Comparison of ENCODE assay signal across 8 mouse cellular contexts in genomic region chr5:30281291-30281732, GRCm38 (mm10). TPM values are rescaled to one million over a fixed set of nuclear protein-coding genes. Genes with fewer than 3 reads are reported as not detected.
A peak's percentile ranks its signal among the peaks of the same experiment; 100 is the strongest.
DNase-seq lines count a peak whose midpoint lies in the region; ATAC-seq lines count a peak whose summit lies in the region.

Drc1 (plus strand) TSS chr5:30281388.

- peak; percentile 83 for ATAC-seq in kidney, embryonic 15.5 days (replicated peaks; ENCODE audit: low FRiP score)
- no peak for ATAC-seq in liver, embryonic 11.5 days (replicated peaks; ENCODE audit: low FRiP score)
- peak; percentile 93 for ATAC-seq in neural tube, embryonic 15.5 days (ENCODE audit: low FRiP score)
- ATAC-seq in monocyte, adult 5-6 weeks (replicated peaks; ENCODE audit: insufficient number of reproducible peaks, low FRiP score, low TSS enrichment, poor library complexity, severe bottlenecking), result no peak

- no peaks in the 10 kb centered on the region for H3K36me3 ChIP-seq in kidney, embryonic 15.5 days
- no peaks in the 10 kb centered on the region for H3K36me3 ChIP-seq in liver, embryonic 11.5 days (ENCODE audit: control insufficient read depth, insufficient read depth, low read length)
- H3K36me3 ChIP-seq in neural tube, embryonic 15.5 days, result no peaks in the 10 kb centered on the region

- no peak within 1 kb of the TSS for H3K27ac ChIP-seq in kidney, embryonic 15.5 days
- no peak within 1 kb of the TSS for H3K27ac ChIP-seq in liver, embryonic 11.5 days (ENCODE audit: low read depth, low read length)
- peak within 1 kb of the TSS; percentile 56 for H3K27ac ChIP-seq in neural tube, embryonic 15.5 days (replicated peaks)

- WGBS in kidney, embryonic 15.5 days, result 7% methylated on average over 26 of the region's 26 CpGs
- 9% methylated on average over 26 of the region's 26 CpGs for WGBS in liver, embryonic 11.5 days
- 2% methylated on average over 26 of the region's 26 CpGs for WGBS in neural tube, embryonic 15.5 days

- H3K27me3 ChIP-seq in kidney, embryonic 15.5 days, result no peaks in the 10 kb centered on the region
- H3K27me3 ChIP-seq in liver, embryonic 11.5 days (replicated peaks; ENCODE audit: control insufficient read depth, insufficient read depth, low read length), result peaks cover 6% of the 10 kb centered on the region
- H3K27me3 ChIP-seq in neural tube, embryonic 15.5 days (replicated peaks), result no peaks in the 10 kb centered on the region

- H3K4me1 ChIP-seq in kidney, embryonic 15.5 days, result peaks cover 9% of the 10 kb centered on the region
- H3K4me1 ChIP-seq in liver, embryonic 11.5 days (replicated peaks; ENCODE audit: control insufficient read depth, insufficient read depth, low read length), result 0 out of 2 replicates have a peak, but pooled peaks cover under 1% of the 10 kb centered on the region
- peaks cover 9% of the 10 kb centered on the region for H3K4me1 ChIP-seq in neural tube, embryonic 15.5 days

- H3K9ac ChIP-seq in kidney, embryonic 15.5 days, result no peak within 1 kb of the TSS
- H3K9ac ChIP-seq in liver, embryonic 11.5 days (ENCODE audit: low read depth, low read length), result no peak within 1 kb of the TSS
- H3K9ac ChIP-seq in neural tube, embryonic 15.5 days (replicated peaks), result peak within 1 kb of the TSS; percentile 62

- no peak for DNase-seq in kidney, adult 11 months
- peak; percentile 34 to 37 for DNase-seq in cerebellum, postnatal 4 days (ENCODE audit: low spot score in 2 of 2)
- DNase-seq in gastrocnemius, postnatal 10 days, result peak; percentile 31
- peak; percentile 59 for DNase-seq in kidney, postnatal 10 days
- DNase-seq in liver, embryonic 11.5 days (ENCODE audit: low spot score), result no peak

- H3K9me3 ChIP-seq in kidney, embryonic 15.5 days (replicated peaks), result peaks cover 7% of the 10 kb centered on the region; the same call in 1 of the 2 replicates
- peaks cover 4% of the 10 kb centered on the region; the same call in 1 of the 2 replicates for H3K9me3 ChIP-seq in liver, embryonic 11.5 days (ENCODE audit: control insufficient read depth, low read length)
- 0 out of 2 replicates have a peak, but pooled peaks cover 5% of the 10 kb centered on the region for H3K9me3 ChIP-seq in neural tube, embryonic 15.5 days (replicated peaks)

- H3K4me2 ChIP-seq in kidney, embryonic 15.5 days, result peak within 1 kb of the TSS; percentile 59
- peak within 1 kb of the TSS; percentile 50 for H3K4me2 ChIP-seq in liver, embryonic 11.5 days
- H3K4me2 ChIP-seq in neural tube, embryonic 15.5 days, result peak within 1 kb of the TSS; percentile 85

- H3K4me3 ChIP-seq in kidney, embryonic 15.5 days (replicated peaks), result peak within 1 kb of the TSS; percentile 37
- peak within 1 kb of the TSS; percentile 7; the same call in 1 of the 2 replicates for H3K4me3 ChIP-seq in liver, embryonic 11.5 days (ENCODE audit: low read depth, low read length)
- peak within 1 kb of the TSS; percentile 56 for H3K4me3 ChIP-seq in neural tube, embryonic 15.5 days (replicated peaks)

RNA-seq across cellular contexts. Expression of gene Drc1, which starts in this region (rescaled TPM):
- polyA plus RNA-seq in kidney, embryonic 15.5 days (2015; fragmentation: Nextera tagmentation; extraction: Ambion mirVana), result 0.30 and 0.84 TPM in 2 replicates
- under 1 TPM in 1 of 2 experiments, not detected in 1; 0.49 TPM for total RNA-seq in gastrocnemius, postnatal 10 days (2021)
- 1.6 and 1.7 TPM in 2 replicates for polyA plus RNA-seq in liver, embryonic 11.5 days (2014; fragmentation: Nextera tagmentation; extraction: Ambion mirVana)
- polyA plus RNA-seq in neural tube, embryonic 15.5 days (2015; fragmentation: Nextera tagmentation; extraction: Ambion mirVana), result 4.1 and 7.1 TPM in 2 replicates
- total RNA-seq in monocyte, adult 5-6 weeks (2017), result 0.19 to 0.53 TPM in 2 of 3 replicates, not detected in the other

Comparison
In these comparisons a context has a peak if more than half of its experiments do, and no peak if none do; other contexts are left out.
1. DNase-seq: peak in cerebellum, postnatal 4 days (2 of 2) and kidney, postnatal 10 days (single experiment); none in kidney, adult 11 months (single experiment) and liver, embryonic 11.5 days (single experiment).
2. Peak in ATAC-seq, H3K4me3 ChIP-seq and H3K4me2 ChIP-seq in kidney, embryonic 15.5 days; RNA of the gene not detected or under 1 TPM.
3. Peak in DNase-seq in gastrocnemius, postnatal 10 days; RNA of the gene not detected or under 1 TPM.
4. Peak in every context shown above with its lines, with median percentiles within 50 percentile points of each other: H3K4me2 ChIP-seq and H3K4me3 ChIP-seq.